Mouse (Mus musculus): Measurements from ENCODE around the gene Ispd. TPM values are rescaled to one million over a fixed set of nuclear protein-coding genes. Genes with fewer than 3 reads are reported as not detected.
A peak's percentile ranks its signal among the peaks of the same experiment; 100 is the strongest.
"Not testable (repeated sequence)": the region's sequence is repeated elsewhere in the genome, so short reads cannot be mapped to it uniquely, and the experiment has no call there.

The Ispd gene
- 14.8 and 16.4 TPM in 2 replicates for polyA plus RNA-seq (2015; fragmentation: Nextera tagmentation; extraction: Ambion mirVana)

DNA sequence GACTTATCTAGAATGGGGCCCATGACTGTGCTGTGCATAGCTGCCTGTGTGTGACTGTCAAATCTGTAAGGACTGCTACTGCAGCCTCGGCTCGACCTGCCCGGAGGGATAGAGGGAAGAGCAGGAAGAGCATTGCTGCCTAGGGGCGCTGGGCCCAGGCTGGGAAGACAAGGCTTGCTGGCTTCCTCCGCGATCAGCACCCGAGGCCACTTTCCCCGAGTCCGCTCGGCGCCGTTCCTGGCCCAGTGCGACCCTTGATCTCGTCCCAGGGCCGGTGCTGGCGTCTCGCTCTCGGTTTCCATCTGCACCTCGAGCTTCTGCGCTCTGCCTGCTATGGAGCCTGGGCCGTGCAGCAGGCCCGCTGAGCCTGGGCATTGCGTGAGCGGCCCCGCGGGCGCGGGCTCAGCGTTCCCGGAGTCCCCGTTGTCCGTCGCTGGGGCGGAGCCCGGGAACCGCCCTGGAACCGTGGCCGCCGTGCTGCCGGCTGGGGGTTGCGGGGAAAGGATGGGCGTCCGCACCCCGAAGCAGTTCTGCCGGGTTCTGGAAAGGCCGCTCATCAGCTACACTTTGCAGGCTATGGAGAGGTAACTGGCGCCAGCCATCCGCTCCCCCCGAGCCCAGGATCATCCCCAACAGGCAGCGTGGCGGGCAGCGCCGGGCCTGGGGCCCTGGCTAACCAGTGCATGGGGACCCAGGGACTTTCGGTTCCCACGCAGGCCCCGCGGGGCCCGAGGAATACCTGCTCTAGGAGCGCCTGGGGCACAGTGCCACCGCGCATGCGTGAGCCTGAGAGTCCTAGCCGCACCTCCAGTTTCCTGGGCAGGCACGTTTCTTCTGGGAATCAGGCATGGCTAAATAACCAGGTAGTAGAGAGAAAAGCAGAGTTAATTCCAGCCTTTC, at the start of gene Ispd, which contains the start of gene D630036H23Rik:
Ispd (plus strand) TSS at position 10 of the 900 bp plus-strand sequence.
D630036H23Rik (minus strand) TSS at position 741 of the 900 bp plus-strand sequence.
- Histone ChIP-seq H3K27me3 (no peaks in the 10 kb centered on the region), H3K4me1 (peaks cover 14% of the 10 kb centered on the region), H3K4me2 (peak within 1 kb of the TSS; percentile 75), H3K36me3 (no peaks in the 10 kb centered on the region), H3K4me3 (peak within 1 kb of the TSS; percentile 70), H3K9ac (peak within 1 kb of the TSS; percentile 85), H3K27ac (peak within 1 kb of the TSS; percentile 93), H3K9me3 (no peaks in the 10 kb centered on the region)
- WGBS, result under 1% methylated on average over 64 of the region's 64 CpGs
- peak; percentile 90 for ATAC-seq (ENCODE audit: borderline replicate concordance, extremely low read depth, low FRiP score, low TSS enrichment)

DNA sequence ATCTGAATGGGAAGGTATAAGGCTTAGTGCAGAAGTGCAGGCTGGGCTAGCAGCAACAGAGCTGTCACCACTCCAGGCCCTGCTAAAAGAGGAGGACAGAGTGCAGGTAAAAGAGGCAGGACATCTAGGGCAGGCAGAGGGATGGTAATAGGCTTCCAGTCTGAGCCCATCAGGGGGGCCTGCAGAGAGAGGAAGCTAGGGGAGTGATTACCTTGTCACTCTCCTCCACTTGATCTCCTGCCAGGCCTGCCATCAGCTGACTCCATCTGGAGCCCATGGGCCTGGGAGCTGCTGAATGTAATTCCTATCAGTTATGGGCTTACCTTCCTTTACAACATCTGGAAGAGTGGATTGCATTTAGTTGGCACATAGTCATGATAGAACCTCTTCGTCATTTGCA, 48.6 kb upstream of the Ispd start:
- no peaks in the 10 kb centered on the region for H3K27me3 ChIP-seq
- H3K36me3 ChIP-seq, result no peaks in the 10 kb centered on the region
- no peak overlapping the region for H3K9ac ChIP-seq
- WGBS, result 76% methylated on average over 1 of the region's 1 CpGs
- H3K27ac ChIP-seq, result no peak overlapping the region
- H3K4me2 ChIP-seq, result no peak overlapping the region
- H3K9me3 ChIP-seq, result no peaks in the 10 kb centered on the region
- ATAC-seq (ENCODE audit: borderline replicate concordance, extremely low read depth, low FRiP score, low TSS enrichment), result no peak
- no peak overlapping the region for H3K4me3 ChIP-seq
- H3K4me1 ChIP-seq, result no peaks in the 10 kb centered on the region

DNA sequence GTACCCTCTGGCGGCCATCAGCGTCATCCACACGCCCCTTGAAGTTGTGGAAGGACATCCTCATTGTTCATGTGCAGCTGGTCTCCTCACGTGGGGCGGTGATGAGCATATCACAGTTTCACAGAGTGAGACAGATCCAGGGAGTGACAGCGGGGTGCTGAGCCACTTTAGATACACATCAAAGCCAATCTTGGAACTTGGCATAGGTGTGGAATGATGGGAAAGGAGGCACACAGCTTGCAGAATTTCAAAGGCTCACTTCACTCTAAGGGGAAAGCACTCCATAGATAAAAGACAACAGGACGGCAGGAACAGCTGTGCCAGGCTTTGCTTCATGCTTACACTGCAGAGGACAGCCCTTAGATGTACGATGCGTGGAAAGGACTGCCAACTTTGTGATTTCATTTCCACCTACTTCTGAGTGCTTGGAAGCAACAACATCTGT, 47.4 kb upstream of the Ispd start:
- Histone ChIP-seq H3K36me3 (no peaks in the 10 kb centered on the region), H3K27ac (no peak overlapping the region), H3K27me3 (no peaks in the 10 kb centered on the region), H3K4me3 (no peak overlapping the region), H3K4me2 (peak overlapping the region; percentile 23), H3K4me1 (no peaks in the 10 kb centered on the region), H3K9ac (no peak overlapping the region), H3K9me3 (no peaks in the 10 kb centered on the region)
- peak; percentile 77; the same call in 1 of the 2 replicates for ATAC-seq (ENCODE audit: borderline replicate concordance, extremely low read depth, low FRiP score, low TSS enrichment)
- 32% methylated on average over 9 of the region's 9 CpGs for WGBS

DNA sequence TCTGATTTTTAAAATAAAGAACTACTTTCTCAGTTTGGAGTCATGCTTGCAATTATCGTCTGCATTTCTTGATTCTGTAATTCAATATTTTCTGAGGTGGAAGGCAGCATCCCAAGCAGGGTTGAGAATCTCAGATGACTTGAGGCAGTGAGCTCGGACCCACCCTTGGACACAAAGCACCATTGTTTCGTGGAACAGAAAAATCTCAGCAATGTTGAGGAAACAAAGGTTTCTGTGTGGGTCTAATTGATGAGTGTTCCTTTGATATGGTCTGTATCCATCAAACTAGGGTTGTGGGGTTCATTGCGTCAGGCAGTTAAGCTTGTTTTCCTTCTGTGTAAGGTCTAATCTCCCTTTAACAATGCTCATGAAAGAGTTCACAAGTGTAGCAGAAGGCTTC, 37.1 kb upstream of the Ispd start:
- ATAC-seq (ENCODE audit: borderline replicate concordance, extremely low read depth, low FRiP score, low TSS enrichment), result no peak
- Histone ChIP-seq H3K4me3 (no peak overlapping the region), H3K9me3 (no peaks in the 10 kb centered on the region), H3K27ac (no peak overlapping the region), H3K27me3 (no peaks in the 10 kb centered on the region), H3K36me3 (no peaks in the 10 kb centered on the region), H3K4me1 (no peaks in the 10 kb centered on the region), H3K4me2 (no peak overlapping the region), H3K9ac (no peak overlapping the region)
- WGBS, result 52% methylated on average over 4 of the region's 4 CpGs

DNA sequence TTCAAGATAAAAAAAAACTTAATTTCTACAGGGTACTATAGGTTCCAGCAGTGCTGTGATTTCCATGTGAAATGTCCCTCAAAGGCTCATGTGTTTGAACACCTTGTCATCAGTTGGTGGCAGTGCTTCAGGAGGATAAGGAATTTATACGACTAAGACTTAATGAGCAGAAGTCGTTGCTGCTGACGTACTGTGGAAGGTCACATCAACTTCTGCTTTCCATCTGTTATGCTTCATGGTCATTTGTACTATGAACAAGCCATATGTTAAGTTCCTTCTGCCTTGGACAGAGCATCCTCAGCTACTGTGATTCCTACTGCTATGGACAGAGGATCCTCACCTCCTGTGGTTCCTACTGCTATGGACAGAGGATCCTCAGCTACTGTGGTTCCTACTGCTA, 21.2 kb upstream of the Ispd start:
- H3K4me3 ChIP-seq, result no peak overlapping the region
- no peak overlapping the region for H3K9ac ChIP-seq
- no peaks in the 10 kb centered on the region for H3K9me3 ChIP-seq
- 87% methylated on average over 3 of the region's 3 CpGs for WGBS
- no peaks in the 10 kb centered on the region for H3K4me1 ChIP-seq
- ATAC-seq (ENCODE audit: borderline replicate concordance, extremely low read depth, low FRiP score, low TSS enrichment), result no peak
- no peaks in the 10 kb centered on the region for H3K36me3 ChIP-seq
- no peak overlapping the region for H3K4me2 ChIP-seq
- H3K27ac ChIP-seq, result no peak overlapping the region
- no peaks in the 10 kb centered on the region for H3K27me3 ChIP-seq

DNA sequence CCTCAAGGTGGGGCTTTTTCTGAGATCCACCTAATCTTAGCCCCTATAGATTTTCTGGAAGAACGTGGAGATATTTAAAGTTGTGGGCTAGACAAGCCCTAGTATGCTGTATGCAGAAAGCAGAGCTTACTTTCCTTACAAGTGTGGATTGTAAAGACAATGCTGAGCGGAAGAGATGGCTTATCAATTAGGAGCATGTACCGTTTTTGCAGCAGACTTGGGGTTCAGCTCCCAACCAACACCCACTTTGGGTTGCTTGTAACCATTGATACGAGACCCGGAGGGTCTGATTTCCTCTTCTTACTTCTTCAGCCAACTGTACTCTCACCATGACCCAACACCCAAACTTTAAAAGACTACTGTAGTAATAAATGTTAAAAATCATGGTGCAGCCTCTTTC, 20.6 kb upstream of the Ispd start:
- Histone ChIP-seq H3K4me3 (no peak overlapping the region), H3K9me3 (no peaks in the 10 kb centered on the region), H3K36me3 (no peaks in the 10 kb centered on the region), H3K4me1 (no peaks in the 10 kb centered on the region), H3K27me3 (no peaks in the 10 kb centered on the region), H3K27ac (no peak overlapping the region), H3K4me2 (no peak overlapping the region), H3K9ac (no peak overlapping the region)
- no peak for ATAC-seq (ENCODE audit: borderline replicate concordance, extremely low read depth, low FRiP score, low TSS enrichment)
- 93% methylated on average over 5 of the region's 5 CpGs for WGBS

DNA sequence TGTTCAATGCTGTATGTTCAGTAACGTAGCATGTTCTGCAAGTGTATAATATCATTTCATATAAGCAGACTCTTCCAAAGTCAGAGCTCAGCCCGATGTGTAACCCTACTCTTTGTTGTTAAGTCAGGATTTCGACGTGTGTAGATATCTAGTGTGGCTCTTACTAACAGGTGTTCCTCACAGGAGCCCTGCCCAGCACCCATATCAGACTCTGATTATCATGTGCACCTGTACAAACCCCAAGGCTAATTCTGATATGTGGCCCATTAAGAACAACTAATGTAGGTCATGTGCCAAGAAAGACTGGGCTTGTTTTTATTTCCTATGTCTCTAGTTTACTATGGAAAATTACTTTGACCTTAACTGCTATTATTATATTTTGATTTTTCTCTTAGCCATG, 17.2 kb upstream of the Ispd start:
- H3K27me3 ChIP-seq, result no peaks in the 10 kb centered on the region
- H3K4me2 ChIP-seq, result no peak overlapping the region
- no peaks in the 10 kb centered on the region for H3K9me3 ChIP-seq
- H3K9ac ChIP-seq, result no peak overlapping the region
- no peak overlapping the region for H3K4me3 ChIP-seq
- H3K4me1 ChIP-seq, result no peaks in the 10 kb centered on the region
- 84% methylated on average over 4 of the region's 4 CpGs for WGBS
- H3K36me3 ChIP-seq, result no peaks in the 10 kb centered on the region
- ATAC-seq (ENCODE audit: borderline replicate concordance, extremely low read depth, low FRiP score, low TSS enrichment), result no peak
- H3K27ac ChIP-seq, result no peak overlapping the region

DNA sequence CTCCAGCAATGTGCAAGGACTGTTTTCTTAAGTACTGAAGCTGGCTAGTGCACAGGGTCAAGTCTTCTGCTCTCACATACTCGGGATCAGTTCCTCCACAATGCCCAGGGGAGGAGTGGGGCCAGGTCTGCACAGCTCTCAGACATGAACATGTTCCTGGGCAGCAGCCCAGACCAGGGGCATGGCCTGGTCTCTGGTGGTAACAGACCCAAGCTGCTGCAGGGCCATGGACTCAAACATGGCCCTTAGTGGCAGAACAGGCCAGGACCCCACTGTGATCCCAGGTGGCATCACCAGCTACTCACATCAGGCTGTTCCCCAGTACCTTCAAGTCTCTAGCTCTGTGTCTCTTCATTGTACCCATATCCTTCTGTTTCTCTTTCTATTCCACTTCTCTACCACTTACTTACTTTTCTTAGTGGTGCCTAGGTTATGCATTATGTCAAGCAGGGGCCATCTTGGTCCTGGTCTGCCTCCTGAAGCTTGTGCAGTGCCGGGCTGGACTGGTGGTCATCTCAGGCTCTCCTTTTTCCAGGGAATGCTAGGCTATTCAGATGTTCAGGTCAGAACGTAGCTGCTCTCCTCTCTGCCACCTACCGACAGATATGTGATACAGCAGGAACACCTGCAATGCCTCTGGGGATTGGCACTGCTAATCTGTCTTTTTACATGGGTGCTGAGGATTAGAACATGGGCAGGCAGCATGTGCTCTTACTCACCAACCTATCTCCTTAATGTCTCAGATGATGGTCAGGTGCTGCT, 7.8 kb upstream of the Ispd start:
- Histone ChIP-seq H3K4me1 (no peaks in the 10 kb centered on the region), H3K4me2 (no peak overlapping the region), H3K9ac (no peak overlapping the region), H3K9me3 (no peaks in the 10 kb centered on the region), H3K36me3 (no peaks in the 10 kb centered on the region), H3K27ac (no peak overlapping the region), H3K27me3 (no peaks in the 10 kb centered on the region), H3K4me3 (no peak overlapping the region)
- 50% methylated on average over 4 of the region's 4 CpGs for WGBS
- no peak; the same call in 1 of the 2 replicates for ATAC-seq (ENCODE audit: borderline replicate concordance, extremely low read depth, low FRiP score, low TSS enrichment)

DNA sequence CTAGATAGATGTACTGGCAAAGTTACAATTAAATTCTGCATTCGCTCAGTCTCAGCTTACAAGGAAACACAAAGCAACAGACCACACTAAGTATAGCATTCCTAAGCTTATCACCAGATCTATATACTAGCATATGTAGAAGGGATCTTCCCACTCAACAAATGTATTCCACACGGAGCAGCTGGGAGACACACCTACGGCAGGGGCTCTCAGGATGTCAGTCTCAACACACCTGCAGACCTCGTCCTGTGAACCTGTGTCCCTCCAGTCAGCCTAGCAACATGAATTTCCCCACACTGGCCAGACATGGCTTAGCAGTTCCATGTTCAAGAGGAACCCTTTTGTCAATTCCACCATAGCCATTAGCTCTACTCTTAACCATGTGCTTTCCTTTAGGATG, 4.9 kb upstream of the Ispd start:
- not testable (repeated sequence) for H3K9ac ChIP-seq; H3K4me3 ChIP-seq; H3K27ac ChIP-seq; H3K36me3 ChIP-seq; H3K4me1 ChIP-seq; H3K4me2 ChIP-seq; H3K9me3 ChIP-seq; H3K27me3 ChIP-seq; ATAC-seq (ENCODE audit: borderline replicate concordance, extremely low read depth, low FRiP score, low TSS enrichment)
- 88% methylated on average over 3 of the region's 4 CpGs for WGBS

DNA sequence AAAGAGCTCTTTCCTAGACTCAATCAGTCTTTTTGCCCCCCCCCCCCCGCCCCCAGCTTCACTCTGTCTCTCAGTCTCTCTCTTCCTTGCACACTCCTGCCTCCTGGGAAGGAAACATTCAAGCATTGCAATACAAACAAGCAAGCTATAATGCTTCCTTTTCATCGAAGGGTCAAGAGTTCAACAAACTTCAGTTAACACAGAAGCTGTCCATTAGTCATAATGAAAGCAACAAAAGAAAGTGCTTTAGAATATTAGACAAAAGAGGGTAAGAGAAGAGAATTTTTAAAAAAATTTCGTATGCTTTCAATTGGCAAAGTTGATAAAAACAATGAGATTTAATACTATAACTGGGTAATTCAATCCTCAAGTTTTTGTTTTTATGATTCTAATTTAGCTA, 996 bp upstream of the Ispd start:
- Histone ChIP-seq H3K9me3 (no peaks in the 10 kb centered on the region), H3K36me3 (no peaks in the 10 kb centered on the region), H3K27me3 (no peaks in the 10 kb centered on the region), H3K4me1 (peaks cover 14% of the 10 kb centered on the region), H3K4me2 (no peak overlapping the region), H3K9ac (no peak overlapping the region), H3K4me3 (no peak overlapping the region), H3K27ac (no peak overlapping the region)
- ATAC-seq (ENCODE audit: borderline replicate concordance, extremely low read depth, low FRiP score, low TSS enrichment), result no peak
- WGBS, result 47% methylated on average over 3 of the region's 3 CpGs

DNA sequence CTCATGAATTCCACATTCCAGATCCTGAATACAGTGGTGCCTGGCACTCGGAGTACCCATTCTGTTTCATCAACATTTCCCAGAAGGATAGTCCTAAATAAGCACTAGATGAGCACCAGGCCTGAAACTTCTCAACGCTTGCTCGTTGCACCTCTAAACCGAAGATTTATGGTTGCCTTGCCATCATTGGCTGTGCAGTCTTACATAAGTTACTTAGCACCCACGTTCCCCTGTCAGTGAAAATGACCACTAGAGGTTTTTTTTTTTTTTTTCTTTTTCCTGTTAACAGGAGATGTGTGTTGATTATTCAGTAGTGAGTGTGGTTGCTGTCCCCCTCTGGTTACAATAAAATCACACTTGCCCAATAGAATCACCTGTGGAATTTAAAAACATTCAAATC, 444 bp upstream of the Ispd start:
- ATAC-seq (ENCODE audit: borderline replicate concordance, extremely low read depth, low FRiP score, low TSS enrichment), result no peak
- no peak overlapping the region for H3K9ac ChIP-seq
- peak overlapping the region; percentile 93; the same call in 1 of the 2 replicates for H3K27ac ChIP-seq
- no peaks in the 10 kb centered on the region for H3K27me3 ChIP-seq
- no peaks in the 10 kb centered on the region for H3K9me3 ChIP-seq
- 56% methylated on average over 5 of the region's 5 CpGs for WGBS
- peak overlapping the region; percentile 75 for H3K4me2 ChIP-seq
- H3K36me3 ChIP-seq, result no peaks in the 10 kb centered on the region
- no peak overlapping the region for H3K4me3 ChIP-seq
- peaks cover 14% of the 10 kb centered on the region for H3K4me1 ChIP-seq

DNA sequence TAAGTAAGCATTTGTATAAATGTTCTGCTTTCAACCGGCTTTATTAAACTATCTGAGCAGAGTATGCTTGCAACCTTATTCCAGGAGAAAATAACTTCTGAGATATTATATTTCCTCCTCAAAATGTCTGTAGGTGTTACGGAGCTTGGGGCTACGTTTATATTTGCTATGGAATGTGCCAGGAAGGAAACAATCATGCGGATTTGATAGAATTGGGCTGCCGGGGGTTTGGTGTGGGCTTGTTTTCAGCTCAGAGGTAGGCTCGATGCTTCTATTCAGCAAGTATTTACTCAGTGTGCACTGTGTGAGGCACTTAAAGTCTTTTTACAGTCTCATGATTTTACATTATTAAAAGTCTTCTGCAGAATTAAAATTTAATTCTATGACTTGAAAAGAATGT, 4.1 kb downstream of the Ispd start:
- no peak overlapping the region for H3K27ac ChIP-seq
- no peaks in the 10 kb centered on the region for H3K27me3 ChIP-seq
- ATAC-seq (ENCODE audit: borderline replicate concordance, extremely low read depth, low FRiP score, low TSS enrichment), result no peak
- no peaks in the 10 kb centered on the region for H3K9me3 ChIP-seq
- no peaks in the 10 kb centered on the region for H3K36me3 ChIP-seq
- peaks cover 14% of the 10 kb centered on the region for H3K4me1 ChIP-seq
- no peak overlapping the region for H3K4me2 ChIP-seq
- no peak overlapping the region for H3K9ac ChIP-seq
- no peak overlapping the region for H3K4me3 ChIP-seq
- 34% methylated on average over 6 of the region's 6 CpGs for WGBS
